Mouse (Mus musculus) heart, embryonic 13.5 days (tissue): ENCODE measurements around the gene Lrrc59. TPM values are rescaled to one million over a fixed set of nuclear protein-coding genes. Genes with fewer than 3 reads are reported as not detected.
"Not testable (repeated sequence)": the region's sequence is repeated elsewhere in the genome, so short reads cannot be mapped to it uniquely, and the experiment has no call there.

Source experiments
- ATAC-seq: fragments of 200-750 bp; cut with Nextera tagmentation; 2 replicates; pipeline ENCODE4 v1.8.0; 2017; ENCODE audit warnings: moderate TSS enrichment; ENCODE audit not compliant: insufficient number of reproducible peaks, low FRiP score, low TSS enrichment; ENCODE audit errors: extremely low read depth
- H3K27ac ChIP-seq: fragments of 300-500 bp; sonication (generic); replicated peaks from 2 replicates; pipeline ENCODE4 v1.5.1; 2015; ENCODE audit warnings: moderate library complexity, mild to moderate bottlenecking, inconsistent platforms
- H3K27me3 ChIP-seq: fragments of 300-500 bp; sonication (generic); replicated peaks from 2 replicates; pipeline ENCODE4 v1.6.1; 2015; ENCODE audit warnings: mild to moderate bottlenecking, inconsistent platforms
- H3K36me3 ChIP-seq: fragments of 300-500 bp; sonication (generic); 2 replicates; pipeline ENCODE4 v1.6.1; 2015; ENCODE audit warnings: mild to moderate bottlenecking, inconsistent platforms
- H3K4me1 ChIP-seq: fragments of 300-500 bp; sonication (generic); 2 replicates; pipeline ENCODE4 v1.6.1; 2015; ENCODE audit warnings: inconsistent platforms
- H3K4me2 ChIP-seq: fragments of 300-500 bp; sonication (generic); 2 replicates; pipeline ENCODE4 v1.6.1; 2015; ENCODE audit warnings: inconsistent platforms, mild to moderate bottlenecking, moderate library complexity
- H3K4me3 ChIP-seq: fragments of 300-500 bp; sonication (generic); 2 replicates; pipeline ENCODE4 v1.5.1; 2015; ENCODE audit warnings: moderate library complexity, mild to moderate bottlenecking, inconsistent platforms
- H3K9ac ChIP-seq: fragments of 300-500 bp; sonication (generic); 2 replicates; pipeline ENCODE4 v1.6.1; 2015; ENCODE audit warnings: inconsistent platforms, mild to moderate bottlenecking, moderate library complexity
- H3K9me3 ChIP-seq: fragments of 300-500 bp; sonication (generic); 2 replicates; pipeline ENCODE4 v1.6.1; 2016; ENCODE audit warnings: inconsistent platforms
- WGBS: fragments of 180-500 bp; shearing (Covaris S2); methylation state at CpG from one replicate; pipeline ENCODE4 v1.1.7; 2015; ENCODE audit warnings: mixed read lengths; 5-methylcytosine and 5-hydroxymethylcytosine counted together
- polyA plus RNA-seq: library from polyadenylated mRNA; unstranded; fragments of >200 nt; fragmentation: Nextera tagmentation; extraction: Ambion mirVana; gene quantifications from 2 replicates; pipeline ENCODE4 v1.2.1, GENCODE M21; 2015

The Lrrc59 gene
- polyA plus RNA-seq, 1 experiment from 2014 or later, result 143 TPM

GRCm38 (mm10) chr11:94634431-94634830 lies 4.9 kb downstream of the Lrrc59 start:
- 84% methylated on average over 5 of the region's 5 CpGs for WGBS
- no peaks in the 10 kb centered on the region for H3K27me3 ChIP-seq

GRCm38 (mm10) chr11:94644461-94645219 lies 15.1 kb downstream of the Lrrc59 start:
- Histone ChIP-seq H3K36me3 (peaks cover 91% of the 10 kb centered on the region), H3K4me2 (no peak overlapping the region), H3K4me1 (no peaks in the 10 kb centered on the region), H3K4me3 (no peak overlapping the region), H3K9ac (no peak overlapping the region), H3K27me3 (no peaks in the 10 kb centered on the region), H3K9me3 (no peaks in the 10 kb centered on the region), H3K27ac (no peak overlapping the region)
- ATAC-seq, result no peak
- 87% methylated on average over 8 of the region's 8 CpGs for WGBS

More at GRCm38 (mm10) chr11:94634431-94634830, 4.9 kb downstream of the Lrrc59 start:
- Histone ChIP-seq H3K36me3 (peaks cover 77% of the 10 kb centered on the region), H3K4me1 (peaks cover 13% of the 10 kb centered on the region), H3K9me3 (no peaks in the 10 kb centered on the region), H3K4me2 (no peak overlapping the region), H3K27ac (no peak overlapping the region), H3K4me3 (no peak overlapping the region), H3K9ac (no peak overlapping the region)
- ATAC-seq, result no peak

GRCm38 (mm10) chr11:94646457-94646856 lies 16.9 kb downstream of the Lrrc59 start:
- 95% methylated on average over 4 of the region's 4 CpGs for WGBS
- ATAC-seq, result no peak
- no peak overlapping the region for H3K27ac ChIP-seq

GRCm38 (mm10) chr11:94651241-94651640 lies 21.7 kb downstream of the Lrrc59 start:
- H3K27me3 ChIP-seq, H3K9me3 ChIP-seq, ATAC-seq: not testable (repeated sequence)

More at GRCm38 (mm10) chr11:94646457-94646856, 16.9 kb downstream of the Lrrc59 start:
- no peak overlapping the region for H3K4me2 ChIP-seq
- no peaks in the 10 kb centered on the region for H3K9me3 ChIP-seq
- H3K4me3 ChIP-seq, result no peak overlapping the region
- H3K4me1 ChIP-seq, result no peaks in the 10 kb centered on the region
- H3K36me3 ChIP-seq, result peaks cover 85% of the 10 kb centered on the region
- no peak overlapping the region for H3K9ac ChIP-seq
- H3K27me3 ChIP-seq, result no peaks in the 10 kb centered on the region

GRCm38 (mm10) chr11:94652973-94653372 lies 23.4 kb downstream of the Lrrc59 start:
- peaks cover 38% of the 10 kb centered on the region for H3K36me3 ChIP-seq
- H3K27ac ChIP-seq, result no peak overlapping the region
- H3K9me3 ChIP-seq, result no peaks in the 10 kb centered on the region
- H3K4me1 ChIP-seq, result peaks cover 14% of the 10 kb centered on the region
- H3K4me2 ChIP-seq, result peak overlapping the region; percentile 84
- WGBS, result 46% methylated on average over 8 of the region's 8 CpGs
- H3K4me3 ChIP-seq, result peak overlapping the region; percentile 75
- H3K27me3 ChIP-seq, result no peaks in the 10 kb centered on the region
- ATAC-seq, result no peak
- peak overlapping the region; percentile 83 for H3K9ac ChIP-seq

More at GRCm38 (mm10) chr11:94651241-94651640, 21.7 kb downstream of the Lrrc59 start:
- 92% methylated on average over 5 of the region's 7 CpGs for WGBS
- peaks cover 14% of the 10 kb centered on the region for H3K4me1 ChIP-seq
- H3K4me3 ChIP-seq, H3K9ac ChIP-seq, H3K4me2 ChIP-seq, H3K27ac ChIP-seq: not testable (repeated sequence)
- H3K36me3 ChIP-seq, result peaks cover 38% of the 10 kb centered on the region

- ATAC-seq, result no peak; the same call in 1 of the 2 replicates
- WGBS, result 1% methylated on average over 32 of the region's 32 CpGs
Measured at GRCm38 (mm10) chr11:94653663-94654436, 24.3 kb downstream of the Lrrc59 start, which contains the start of the genes Mrpl27 and Eme1. TSS of gene Mrpl27 (plus strand) at chr11:94653767. TSS of gene Eme1 (minus strand) at chr11:94653964.

GRCm38 (mm10) chr11:94661344-94661743 lies 31.8 kb downstream of the Lrrc59 start:
- no peaks in the 10 kb centered on the region for H3K4me1 ChIP-seq
- no peak overlapping the region for H3K27ac ChIP-seq
- H3K4me3 ChIP-seq, result no peak overlapping the region
- ATAC-seq, result no peak
- peaks cover 94% of the 10 kb centered on the region for H3K36me3 ChIP-seq
- H3K27me3 ChIP-seq, result no peaks in the 10 kb centered on the region
- WGBS, result 48% methylated on average over 1 of the region's 1 CpGs
- no peaks in the 10 kb centered on the region for H3K9me3 ChIP-seq
- H3K9ac ChIP-seq, result no peak overlapping the region
- H3K4me2 ChIP-seq, result no peak overlapping the region

More at GRCm38 (mm10) chr11:94653663-94654436, 24.3 kb downstream of the Lrrc59 start, which contains the start of the genes Mrpl27 and Eme1:
- H3K27ac ChIP-seq, result peak within 1 kb of the TSS; percentile 93
- peaks cover 43% of the 10 kb centered on the region for H3K36me3 ChIP-seq
- peak within 1 kb of the TSS; percentile 75 for H3K4me3 ChIP-seq
- H3K9me3 ChIP-seq, result no peaks in the 10 kb centered on the region
- H3K4me2 ChIP-seq, result peak within 1 kb of the TSS; percentile 84
- H3K27me3 ChIP-seq, result no peaks in the 10 kb centered on the region
- H3K9ac ChIP-seq, result peak within 1 kb of the TSS; percentile 83
- H3K4me1 ChIP-seq, result peaks cover 14% of the 10 kb centered on the region

GRCm38 (mm10) chr11:94665281-94665680 lies 35.7 kb downstream of the Lrrc59 start:
- Histone ChIP-seq H3K36me3 (peaks cover 95% of the 10 kb centered on the region), H3K27me3 (no peaks in the 10 kb centered on the region), H3K4me1 (no peaks in the 10 kb centered on the region), H3K9me3 (no peaks in the 10 kb centered on the region), H3K4me2 (no peak overlapping the region), H3K9ac (no peak overlapping the region), H3K4me3 (no peak overlapping the region), H3K27ac (no peak overlapping the region)
- WGBS, result 86% methylated on average over 6 of the region's 6 CpGs
- ATAC-seq, result no peak

- peaks cover 30% of the 10 kb centered on the region for H3K4me1 ChIP-seq
- H3K9me3 ChIP-seq, result no peaks in the 10 kb centered on the region
- H3K9ac ChIP-seq, result no peak overlapping the region
- no peak overlapping the region; the same call in 1 of the 2 replicates for H3K4me2 ChIP-seq
- H3K4me3 ChIP-seq, result no peak overlapping the region
- no peaks in the 10 kb centered on the region for H3K27me3 ChIP-seq
- peaks cover 10% of the 10 kb centered on the region for H3K36me3 ChIP-seq
- WGBS, result 81% methylated on average over 5 of the region's 5 CpGs
- ATAC-seq, result no peak
- H3K27ac ChIP-seq, result no peak overlapping the region
Measured at GRCm38 (mm10) chr11:94674984-94675383, 45.4 kb downstream of the Lrrc59 start.

- H3K9me3 ChIP-seq, result no peaks in the 10 kb centered on the region
- peaks cover 5% of the 10 kb centered on the region for H3K36me3 ChIP-seq
- H3K27me3 ChIP-seq, result no peaks in the 10 kb centered on the region
- 74% methylated on average over 5 of the region's 5 CpGs for WGBS
- ATAC-seq, result no peak
- H3K9ac ChIP-seq, result 0 out of 2 replicates have a peak overlapping the region, but pooled peaks have one; percentile 95
- peak overlapping the region; percentile 90; the same call in 1 of the 2 replicates for H3K4me2 ChIP-seq
- no peak overlapping the region for H3K27ac ChIP-seq
- H3K4me3 ChIP-seq, result peak overlapping the region; percentile 83; the same call in 1 of the 2 replicates
- H3K4me1 ChIP-seq, result peaks cover 30% of the 10 kb centered on the region
Measured at GRCm38 (mm10) chr11:94675446-94675845, 45.9 kb downstream of the Lrrc59 start.

GRCm38 (mm10) chr11:94676308-94676707 lies 46.7 kb downstream of the Lrrc59 start:
- Histone ChIP-seq H3K27me3 (no peaks in the 10 kb centered on the region), H3K4me3 (peak overlapping the region; percentile 83)

More at GRCm38 (mm10) chr11:94676308-94676707, 46.7 kb downstream of the Lrrc59 start:
- H3K9ac ChIP-seq, result peak overlapping the region; percentile 95
- ATAC-seq, result no peak
- H3K36me3 ChIP-seq, result peaks cover 3% of the 10 kb centered on the region; the same call in 1 of the 2 replicates
- peak overlapping the region; percentile 81; the same call in 1 of the 2 replicates for H3K27ac ChIP-seq
- H3K9me3 ChIP-seq, result no peaks in the 10 kb centered on the region
- H3K4me1 ChIP-seq, result peaks cover 30% of the 10 kb centered on the region
- 39% methylated on average over 4 of the region's 4 CpGs for WGBS
- H3K4me2 ChIP-seq, result peak overlapping the region; percentile 90
